ENCODE assay signal across 8 mouse cellular contexts in genomic region chr17:12741218-12741968, GRCm38 (mm10). TPM values are rescaled to one million over a fixed set of nuclear protein-coding genes. Genes with fewer than 3 reads are reported as not detected.
A peak's percentile ranks its signal among the peaks of the same experiment; 100 is the strongest.
DNase-seq lines count a peak whose midpoint lies in the region; ATAC-seq and TF ChIP-seq lines count a peak whose summit lies in the region.

No protein-coding gene starts in this region.

- WGBS in intestine, postnatal 0 days: 52% methylated on average over 44 of the region's 45 CpGs
- 53% methylated on average over 43 of the region's 45 CpGs for WGBS in liver, embryonic 12.5 days (ENCODE audit: insufficient replicate concordance)
- WGBS in stomach, embryonic 15.5 days: 45% methylated on average over 44 of the region's 45 CpGs

- peak; percentile 38 to 74 for DNase-seq in left cerebral cortex, postnatal 10 days (ENCODE audit: extremely low spot score in 1 of 2, low spot score in 2 of 2)
- no peak for DNase-seq in left cerebral cortex, adult 9 months (ENCODE audit: low spot score in 2 of 2)
- peak; percentile 87 to 92 for DNase-seq in heart, adult 18-20 months

- TF ChIP-seq CTCF in cortical plate, adult 2 months (IDR thresholded peaks at IDR 0.05; ENCODE audit: extremely low read depth, insufficient read depth, low read length): no peak
- peak; percentile 41 for TF ChIP-seq CTCF in intestine, postnatal 0 days (IDR thresholded peaks at IDR 0.05; ENCODE audit: low read depth)

- intact Hi-C loops in left cerebral cortex, postnatal 10 days (cut with DNase I): no loop called here

- H3K27ac ChIP-seq in cortical plate, adult 2 months (ENCODE audit: insufficient read depth, low read length): no peak overlapping the region
- H3K27ac ChIP-seq in intestine, postnatal 0 days (ENCODE audit: low read depth, low read length): peak overlapping the region; percentile 71
- peak overlapping the region; percentile 59 for H3K27ac ChIP-seq in liver, embryonic 12.5 days
- H3K27ac ChIP-seq in stomach, embryonic 15.5 days: peak overlapping the region; percentile 86

- H3K4me3 ChIP-seq in cortical plate, adult 2 months (ENCODE audit: insufficient read depth, low read length): peak overlapping the region; percentile 38
- H3K4me3 ChIP-seq in intestine, postnatal 0 days (ENCODE audit: low read depth, low read length): peak overlapping the region; percentile 54
- H3K4me3 ChIP-seq in liver, embryonic 12.5 days: peak overlapping the region; percentile 61
- H3K4me3 ChIP-seq in stomach, embryonic 15.5 days (replicated peaks): peak overlapping the region; percentile 60

- H3K4me2 ChIP-seq in intestine, postnatal 0 days (replicated peaks; ENCODE audit: low read depth): peak overlapping the region; percentile 68
- H3K4me2 ChIP-seq in liver, embryonic 12.5 days: peak overlapping the region; percentile 74
- H3K4me2 ChIP-seq in stomach, embryonic 15.5 days: peak overlapping the region; percentile 48

- peak overlapping the region; percentile 61 for H3K9ac ChIP-seq in intestine, postnatal 0 days (ENCODE audit: low read depth, low read length)
- peak overlapping the region; percentile 68 for H3K9ac ChIP-seq in liver, embryonic 12.5 days
- H3K9ac ChIP-seq in stomach, embryonic 15.5 days: peak overlapping the region; percentile 16; the same call in 1 of the 2 replicates

- ATAC-seq in intestine, postnatal 0 days: peak; percentile 80
- ATAC-seq in liver, embryonic 12.5 days: peak; percentile 62
- peak; percentile 38; the same call in 1 of the 2 replicates for ATAC-seq in monocyte, adult 5-6 weeks (replicated peaks; ENCODE audit: insufficient number of reproducible peaks, low FRiP score, low TSS enrichment, poor library complexity, severe bottlenecking)
- ATAC-seq in stomach, embryonic 15.5 days (ENCODE audit: insufficient read depth, low FRiP score, low read depth): peak; percentile 79

- H3K9me3 ChIP-seq in intestine, postnatal 0 days (ENCODE audit: control insufficient read depth): no peaks in the 10 kb centered on the region
- H3K9me3 ChIP-seq in liver, embryonic 12.5 days (replicated peaks): peaks cover 16% of the 10 kb centered on the region
- H3K9me3 ChIP-seq in stomach, embryonic 15.5 days: no peaks in the 10 kb centered on the region; the same call in 1 of the 2 replicates

- peaks cover 31% of the 10 kb centered on the region; the same call in 1 of the 2 replicates for H3K36me3 ChIP-seq in intestine, postnatal 0 days (ENCODE audit: control insufficient read depth, insufficient read depth)
- H3K36me3 ChIP-seq in liver, embryonic 12.5 days: peaks cover 78% of the 10 kb centered on the region
- peaks cover 50% of the 10 kb centered on the region for H3K36me3 ChIP-seq in stomach, embryonic 15.5 days

- peak; percentile 71; the same call in 1 of the 2 replicates for TF ChIP-seq POLR2A in cortical plate, adult 2 months (IDR thresholded peaks at IDR 0.05; ENCODE audit: extremely low read depth, insufficient read depth, low read length)

- no peaks in the 10 kb centered on the region for H3K4me1 ChIP-seq in cortical plate, adult 2 months (ENCODE audit: control insufficient read depth, insufficient read depth, low read length)
- H3K4me1 ChIP-seq in intestine, postnatal 0 days (replicated peaks; ENCODE audit: control insufficient read depth, insufficient read depth, low read length): no peaks in the 10 kb centered on the region
- H3K4me1 ChIP-seq in liver, embryonic 12.5 days: peaks cover 56% of the 10 kb centered on the region
- peaks cover 14% of the 10 kb centered on the region; the same call in 1 of the 2 replicates for H3K4me1 ChIP-seq in stomach, embryonic 15.5 days

- no peaks in the 10 kb centered on the region for H3K27me3 ChIP-seq in intestine, postnatal 0 days (replicated peaks; ENCODE audit: control insufficient read depth, insufficient read depth, low read length)
- H3K27me3 ChIP-seq in liver, embryonic 12.5 days (replicated peaks): 0 out of 2 replicates have a peak, but pooled peaks cover 3% of the 10 kb centered on the region
- no peaks in the 10 kb centered on the region for H3K27me3 ChIP-seq in stomach, embryonic 15.5 days (replicated peaks)

RNA-seq across cellular contexts. Expression of gene Igf2r, which starts 28.1 kb away (rescaled TPM):
- total RNA-seq in left cerebral cortex, postnatal 10 days (2021): 10 to 100 TPM; 24.9 to 25.6 TPM
- polyA plus RNA-seq in cortical plate, adult 2 months (2012; rRNA removed): 10.9 and 11.1 TPM in 2 replicates
- total RNA-seq in heart, adult 18-20 months (2021): 100 to 1,000 TPM; 111 to 115 TPM
- polyA plus RNA-seq in intestine, postnatal 0 days (2015; fragmentation: Nextera tagmentation; extraction: Ambion mirVana): 25.1 and 28.7 TPM in 2 replicates
- polyA plus RNA-seq in liver, embryonic 12.5 days (2016; fragmentation: Nextera tagmentation; extraction: Ambion mirVana): 24.7 and 25.3 TPM in 2 replicates
- total RNA-seq in monocyte, adult 5-6 weeks (2017): 19.7 to 53.8 TPM (median 24.1 TPM) in 3 replicates
- polyA plus RNA-seq in stomach, embryonic 15.5 days (2015; fragmentation: Nextera tagmentation; extraction: Ambion mirVana): 35.1 and 36.1 TPM in 2 replicates

Comparison
In these comparisons a context has a peak if more than half of its experiments do, and no peak if none do; other contexts are left out.
1. DNase-seq: peak in left cerebral cortex, postnatal 10 days (2 of 2) and heart, adult 18-20 months (2 of 2); none in left cerebral cortex, adult 9 months (0 of 2).
2. H3K9ac ChIP-seq: peak in every context shown above with its lines; median percentile 68 in liver, embryonic 12.5 days; 61 in intestine, postnatal 0 days; 16 in stomach, embryonic 15.5 days.
3. Peak in every context shown above with its lines, with median percentiles within 50 percentile points of each other: H3K4me3 ChIP-seq, ATAC-seq and H3K4me2 ChIP-seq.